Mouse (Mus musculus) forebrain, embryonic 15.5 days (tissue): ENCODE measurements around the gene Dync1h1. TPM values are rescaled to one million over a fixed set of nuclear protein-coding genes. Genes with fewer than 3 reads are reported as not detected.
A peak's percentile ranks its signal among the peaks of the same experiment; 100 is the strongest.
"Not testable (repeated sequence)": the region's sequence is repeated elsewhere in the genome, so short reads cannot be mapped to it uniquely, and the experiment has no call there.

Source experiments
- ATAC-seq: fragments of 200-750 bp; cut with Nextera tagmentation; replicated peaks from 2 replicates; pipeline ENCODE4 v1.8.0; 2017; ENCODE audit warnings: mild to moderate bottlenecking, moderate TSS enrichment, moderate library complexity
- H3K27ac ChIP-seq: fragments of 300-500 bp; sonication (generic); replicated peaks from 2 replicates; pipeline ENCODE4 v1.5.1; 2015; ENCODE audit warnings: mild to moderate bottlenecking, inconsistent platforms
- H3K27me3 ChIP-seq: fragments of 300-500 bp; sonication (generic); 2 replicates; pipeline ENCODE4 v1.6.1; 2015; ENCODE audit warnings: inconsistent platforms
- H3K36me3 ChIP-seq: fragments of 300-500 bp; sonication (generic); 2 replicates; pipeline ENCODE4 v1.6.1; 2015; ENCODE audit warnings: mild to moderate bottlenecking, inconsistent platforms
- H3K4me1 ChIP-seq: fragments of 300-500 bp; sonication (generic); 2 replicates; pipeline ENCODE4 v1.6.1; 2015; ENCODE audit warnings: inconsistent platforms
- H3K4me2 ChIP-seq: fragments of 300-500 bp; sonication (generic); replicated peaks from 2 replicates; pipeline ENCODE4 v1.6.1; 2015; ENCODE audit warnings: mild to moderate bottlenecking, inconsistent platforms
- H3K4me3 ChIP-seq: fragments of 300-500 bp; sonication (generic); 2 replicates; pipeline ENCODE4 v1.5.1; 2015; ENCODE audit warnings: mild to moderate bottlenecking, inconsistent platforms
- H3K9ac ChIP-seq: fragments of 300-500 bp; sonication (generic); replicated peaks from 2 replicates; pipeline ENCODE4 v1.6.1; 2015; ENCODE audit warnings: mild to moderate bottlenecking, inconsistent platforms
- H3K9me3 ChIP-seq: fragments of 300-500 bp; sonication (generic); 2 replicates; pipeline ENCODE4 v1.6.1; 2016; ENCODE audit warnings: inconsistent platforms
- WGBS: fragments of 180-500 bp; shearing (Covaris S2); methylation state at CpG from one replicate; pipeline ENCODE4 v1.1.7; 2015; ENCODE audit warnings: mixed read lengths; 5-methylcytosine and 5-hydroxymethylcytosine counted together
- polyA plus RNA-seq: library from polyadenylated mRNA; unstranded; fragments of >200 nt; fragmentation: Nextera tagmentation; extraction: Ambion mirVana; gene quantifications from 2 replicates; pipeline ENCODE4 v1.2.1, GENCODE M21; 2015

The Dync1h1 gene
- polyA plus RNA-seq, 1 experiment from 2014 or later: 96.2 TPM

GRCm38 (mm10) chr12:110682561-110683299, 81.5 kb downstream of the Dync1h1 start, which contains the start of gene 1700001K19Rik:
1700001K19Rik (minus strand) TSS chr12:110682619.
- Histone ChIP-seq H3K4me3 (no peak within 1 kb of the TSS), H3K4me2 (no peak within 1 kb of the TSS), H3K36me3 (peaks cover 15% of the 10 kb centered on the region), H3K9me3 (no peaks in the 10 kb centered on the region), H3K9ac (no peak within 1 kb of the TSS), H3K27me3 (no peaks in the 10 kb centered on the region), H3K4me1 (peaks cover under 1% of the 10 kb centered on the region), H3K27ac (no peak within 1 kb of the TSS)
- no peak for ATAC-seq
- 76% methylated on average over 9 of the region's 9 CpGs for WGBS

GRCm38 (mm10) chr12:110683580-110683979, 82.3 kb downstream of the Dync1h1 start:
- Histone ChIP-seq H3K4me3 (no peak overlapping the region), H3K36me3 (peaks cover 19% of the 10 kb centered on the region), H3K27ac (no peak overlapping the region), H3K27me3 (no peaks in the 10 kb centered on the region), H3K4me2 (no peak overlapping the region), H3K4me1 (peaks cover 6% of the 10 kb centered on the region), H3K9ac (no peak overlapping the region), H3K9me3 (no peaks in the 10 kb centered on the region)
- WGBS: no CpG with 5 or more reads among the region's 1 CpGs
- no peak for ATAC-seq

- no peak overlapping the region for H3K9ac ChIP-seq
- 63% methylated on average over 12 of the region's 12 CpGs for WGBS
- H3K36me3 ChIP-seq: peaks cover 54% of the 10 kb centered on the region
- 0 out of 2 replicates have a peak overlapping the region, but pooled peaks have one; percentile 29 for H3K27ac ChIP-seq
- peaks cover 6% of the 10 kb centered on the region for H3K4me1 ChIP-seq
- H3K4me3 ChIP-seq: no peak overlapping the region
- ATAC-seq: peak; percentile 76
- H3K27me3 ChIP-seq: no peaks in the 10 kb centered on the region
- no peaks in the 10 kb centered on the region for H3K9me3 ChIP-seq
- no peak overlapping the region for H3K4me2 ChIP-seq
Measured at GRCm38 (mm10) chr12:110687894-110688734, 86.9 kb downstream of the Dync1h1 start.

GRCm38 (mm10) chr12:110688921-110689320, 87.7 kb downstream of the Dync1h1 start:
- not testable (repeated sequence) for H3K4me2 ChIP-seq, H3K9me3 ChIP-seq, H3K27me3 ChIP-seq, H3K27ac ChIP-seq, H3K4me3 ChIP-seq, H3K9ac ChIP-seq, ATAC-seq
- peaks cover 12% of the 10 kb centered on the region for H3K4me1 ChIP-seq
- peaks cover 55% of the 10 kb centered on the region for H3K36me3 ChIP-seq
- 95% methylated on average over 3 of the region's 3 CpGs for WGBS

- no peak overlapping the region for H3K9ac ChIP-seq
- H3K27me3 ChIP-seq: no peaks in the 10 kb centered on the region
- WGBS: 88% methylated on average over 6 of the region's 6 CpGs
- H3K9me3 ChIP-seq: no peaks in the 10 kb centered on the region
- H3K4me2 ChIP-seq: no peak overlapping the region
- no peak overlapping the region for H3K4me3 ChIP-seq
- ATAC-seq: no peak
- H3K36me3 ChIP-seq: peaks cover 63% of the 10 kb centered on the region
- no peak overlapping the region for H3K27ac ChIP-seq
- peaks cover 20% of the 10 kb centered on the region for H3K4me1 ChIP-seq
Measured at GRCm38 (mm10) chr12:110689919-110690643, 88.8 kb downstream of the Dync1h1 start.

GRCm38 (mm10) chr12:110693378-110693777, 92.1 kb downstream of the Dync1h1 start:
- H3K4me3 ChIP-seq, H3K9ac ChIP-seq, H3K4me2 ChIP-seq, H3K9me3 ChIP-seq, ATAC-seq, H3K27ac ChIP-seq, H3K27me3 ChIP-seq: not testable (repeated sequence)
- H3K36me3 ChIP-seq: peaks cover 44% of the 10 kb centered on the region
- peaks cover 19% of the 10 kb centered on the region for H3K4me1 ChIP-seq
- 65% methylated on average over 5 of the region's 5 CpGs for WGBS

- peak overlapping the region; percentile 100 for H3K9ac ChIP-seq
- H3K36me3 ChIP-seq: peaks cover 23% of the 10 kb centered on the region
- H3K9me3 ChIP-seq: no peaks in the 10 kb centered on the region
- under 1% methylated on average over 28 of the region's 55 CpGs for WGBS
- peak overlapping the region; percentile 99 for H3K4me3 ChIP-seq
- H3K27me3 ChIP-seq: no peaks in the 10 kb centered on the region
- peaks cover 19% of the 10 kb centered on the region for H3K4me1 ChIP-seq
- peak overlapping the region; percentile 55 for H3K4me2 ChIP-seq
- peak; percentile 36 for ATAC-seq
- peak overlapping the region; percentile 98 for H3K27ac ChIP-seq
Measured at GRCm38 (mm10) chr12:110695676-110696171, 94.5 kb downstream of the Dync1h1 start.

- peak overlapping the region; percentile 55 for H3K4me2 ChIP-seq
- H3K9me3 ChIP-seq: no peaks in the 10 kb centered on the region
- H3K36me3 ChIP-seq: peaks cover 21% of the 10 kb centered on the region
- H3K27me3 ChIP-seq: no peaks in the 10 kb centered on the region
- peaks cover 19% of the 10 kb centered on the region for H3K4me1 ChIP-seq
- H3K9ac ChIP-seq: peak overlapping the region; percentile 100
- peak overlapping the region; percentile 98 for H3K27ac ChIP-seq
- WGBS: under 1% methylated on average over 89 of the region's 89 CpGs
- peak; percentile 96 for ATAC-seq
- peak overlapping the region; percentile 99 for H3K4me3 ChIP-seq
Measured at GRCm38 (mm10) chr12:110696173-110696974, 95.1 kb downstream of the Dync1h1 start.

GRCm38 (mm10) chr12:110696975-110697400, 95.7 kb downstream of the Dync1h1 start:
- ATAC-seq: no peak
- no peaks in the 10 kb centered on the region for H3K27me3 ChIP-seq
- peaks cover 19% of the 10 kb centered on the region for H3K4me1 ChIP-seq
- peaks cover 16% of the 10 kb centered on the region for H3K36me3 ChIP-seq
- peak overlapping the region; percentile 98 for H3K27ac ChIP-seq
- peak overlapping the region; percentile 72 for H3K9ac ChIP-seq
- peak overlapping the region; percentile 99 for H3K4me3 ChIP-seq
- H3K4me2 ChIP-seq: peak overlapping the region; percentile 55
- 46% methylated on average over 9 of the region's 9 CpGs for WGBS
- no peaks in the 10 kb centered on the region for H3K9me3 ChIP-seq

- H3K4me3 ChIP-seq: no peak overlapping the region
- 76% methylated on average over 5 of the region's 5 CpGs for WGBS
- no peak overlapping the region for H3K27ac ChIP-seq
- peaks cover 14% of the 10 kb centered on the region for H3K36me3 ChIP-seq
- no peaks in the 10 kb centered on the region for H3K27me3 ChIP-seq
- H3K4me2 ChIP-seq: no peak overlapping the region
- no peak overlapping the region for H3K9ac ChIP-seq
- H3K4me1 ChIP-seq: peaks cover 19% of the 10 kb centered on the region
- ATAC-seq: no peak
- no peaks in the 10 kb centered on the region for H3K9me3 ChIP-seq
Measured at GRCm38 (mm10) chr12:110697457-110697856, 96.2 kb downstream of the Dync1h1 start.

GRCm38 (mm10) chr12:110698080-110698479, 96.8 kb downstream of the Dync1h1 start:
- H3K36me3 ChIP-seq: peaks cover 10% of the 10 kb centered on the region
- no peak for ATAC-seq
- WGBS: 87% methylated on average over 1 of the region's 1 CpGs

More at GRCm38 (mm10) chr12:110698080-110698479, 96.8 kb downstream of the Dync1h1 start:
- Histone ChIP-seq H3K27me3 (no peaks in the 10 kb centered on the region), H3K9ac (no peak overlapping the region), H3K4me2 (no peak overlapping the region), H3K4me1 (peaks cover 19% of the 10 kb centered on the region), H3K4me3 (no peak overlapping the region), H3K9me3 (no peaks in the 10 kb centered on the region), H3K27ac (no peak overlapping the region)
